Mouse (Mus musculus) embryonic facial prominence, embryonic 11.5 days (tissue): ENCODE results near the gene Cd81. TPM values are rescaled to one million over a fixed set of nuclear protein-coding genes. Genes with fewer than 3 reads are reported as not detected.
A peak's percentile ranks its signal among the peaks of the same experiment; 100 is the strongest.

Experiments
- ATAC-seq: fragments of 200-750 bp; cut with Nextera tagmentation; replicated peaks from 2 replicates; pipeline ENCODE4 v1.8.0; 2017; ENCODE audit warnings: low read depth; ENCODE audit not compliant: insufficient number of reproducible peaks, low FRiP score, low TSS enrichment
- DNase-seq: peaks from one replicate; pipeline ENCODE4 v3.0.0-alpha.2; 2015; ENCODE audit warnings: low spot score
- H3K27ac ChIP-seq: fragments of 300-500 bp; sonication (generic); replicated peaks from 2 replicates; pipeline ENCODE4 v1.5.1; 2014; ENCODE audit warnings: mild to moderate bottlenecking, low read depth, low read length, control low read depth
- H3K27me3 ChIP-seq: fragments of 300-500 bp; sonication (generic); 2 replicates; pipeline ENCODE4 v1.6.1; 2014; ENCODE audit warnings: mild to moderate bottlenecking, low read length, moderate library complexity, mixed read lengths; ENCODE audit not compliant: control insufficient read depth, insufficient read depth
- H3K36me3 ChIP-seq: fragments of 300-500 bp; sonication (generic); replicated peaks from 2 replicates; pipeline ENCODE4 v1.6.1; 2014; ENCODE audit warnings: low read depth, mild to moderate bottlenecking, low read length, moderate library complexity, mixed read lengths; ENCODE audit not compliant: control insufficient read depth, insufficient read depth
- H3K4me1 ChIP-seq: fragments of 300-500 bp; sonication (generic); 2 replicates; pipeline ENCODE4 v1.6.1; 2014; ENCODE audit warnings: low read length, mixed read lengths; ENCODE audit not compliant: control insufficient read depth, insufficient read depth
- H3K4me2 ChIP-seq: fragments of 300-500 bp; sonication (generic); 2 replicates; pipeline ENCODE4 v1.6.1; 2014; ENCODE audit warnings: low read depth, mild to moderate bottlenecking, control low read depth, low read length, moderate library complexity
- H3K4me3 ChIP-seq: fragments of 300-500 bp; sonication (generic); 2 replicates; pipeline ENCODE4 v1.5.1; 2014; ENCODE audit warnings: low read depth, low read length, control low read depth
- H3K9ac ChIP-seq: fragments of 300-500 bp; sonication (generic); replicated peaks from 2 replicates; pipeline ENCODE4 v1.6.1; 2014; ENCODE audit warnings: mild to moderate bottlenecking, control low read depth, low read length
- H3K9me3 ChIP-seq: fragments of 300-500 bp; sonication (generic); replicated peaks from 2 replicates; pipeline ENCODE4 v1.6.1; 2016; ENCODE audit warnings: mild to moderate bottlenecking, low read length, inconsistent platforms, mixed read lengths; ENCODE audit not compliant: control insufficient read depth
- WGBS: fragments of 180-500 bp; shearing (Covaris S2); extraction: QIAGEN DNeasy Blood & Tissue Kit; methylation state at CpG from one replicate; pipeline ENCODE4 v1.1.7; 2014; 5-methylcytosine and 5-hydroxymethylcytosine counted together
- polyA plus RNA-seq: library from polyadenylated mRNA; unstranded; fragments of >200 nt; fragmentation: Nextera tagmentation; extraction: Ambion mirVana; gene quantifications from 2 replicates; pipeline ENCODE4 v1.2.1, GENCODE M21; 2014

Gene Cd81
- polyA plus RNA-seq, 1 experiment from 2014 or later: 286 TPM

- WGBS: 89% methylated on average over 3 of the region's 3 CpGs
- DNase-seq (no peak), ATAC-seq (no peak)
- Histone ChIP-seq H3K4me2 (peak overlapping the region; percentile 39; the same call in 1 of the 2 replicates), H3K27me3 (no peaks in the 10 kb centered on the region), H3K4me3 (no peak overlapping the region; the same call in 1 of the 2 replicates), H3K36me3 (peaks cover 7% of the 10 kb centered on the region), H3K9me3 (no peaks in the 10 kb centered on the region), H3K4me1 (peaks cover 6% of the 10 kb centered on the region), H3K27ac (peak overlapping the region; percentile 78), H3K9ac (no peak overlapping the region; the same call in 1 of the 2 replicates)
These were observed 15.4 kb downstream of the Cd81 start for GRCm38 (mm10) chr7:143067897-143068296.

GRCm38 (mm10) chr7:143068316-143068881 is 15.9 kb downstream of the Cd81 start:
- Histone ChIP-seq H3K4me3 (peak overlapping the region; percentile 33), H3K36me3 (peaks cover 5% of the 10 kb centered on the region), H3K27me3 (no peaks in the 10 kb centered on the region), H3K9me3 (no peaks in the 10 kb centered on the region), H3K27ac (peak overlapping the region; percentile 78), H3K4me2 (peak overlapping the region; percentile 39), H3K4me1 (peaks cover 6% of the 10 kb centered on the region), H3K9ac (peak overlapping the region; percentile 52)
- ATAC-seq: no peak; the same call in 1 of the 2 replicates
- 51% methylated on average over 13 of the region's 13 CpGs for WGBS
- peak; percentile 25 for DNase-seq

GRCm38 (mm10) chr7:143068882-143069591 is 16.5 kb downstream of the Cd81 start, which contains the start of gene Tssc4:
Gene Tssc4, plus strand, starts transcription at chr7:143069249.
- peaks cover 6% of the 10 kb centered on the region for H3K4me1 ChIP-seq
- ATAC-seq (peak; percentile 96), DNase-seq (peak; percentile 100)
- peak within 1 kb of the TSS; percentile 87 for H3K4me3 ChIP-seq
- peaks cover 5% of the 10 kb centered on the region for H3K36me3 ChIP-seq
- H3K4me2 ChIP-seq: peak within 1 kb of the TSS; percentile 86
- H3K27me3 ChIP-seq: no peaks in the 10 kb centered on the region
- 0% methylated on average over 51 of the region's 51 CpGs for WGBS
- no peaks in the 10 kb centered on the region for H3K9me3 ChIP-seq
- peak within 1 kb of the TSS; percentile 78 for H3K27ac ChIP-seq
- H3K9ac ChIP-seq: peak within 1 kb of the TSS; percentile 90

- ATAC-seq (no peak), DNase-seq (no peak)
- peak overlapping the region; percentile 86 for H3K4me2 ChIP-seq
- peaks cover 5% of the 10 kb centered on the region for H3K36me3 ChIP-seq
- H3K27ac ChIP-seq: no peak overlapping the region; the same call in 1 of the 2 replicates
- peaks cover 6% of the 10 kb centered on the region for H3K4me1 ChIP-seq
- WGBS: 13% methylated on average over 30 of the region's 30 CpGs
- peak overlapping the region; percentile 87 for H3K4me3 ChIP-seq
- H3K27me3 ChIP-seq: no peaks in the 10 kb centered on the region
- peak overlapping the region; percentile 90 for H3K9ac ChIP-seq
- H3K9me3 ChIP-seq: no peaks in the 10 kb centered on the region
These were observed 17.3 kb downstream of the Cd81 start for GRCm38 (mm10) chr7:143069751-143070400.

GRCm38 (mm10) chr7:143070506-143071070 is 18.0 kb downstream of the Cd81 start:
- WGBS: 89% methylated on average over 10 of the region's 10 CpGs
- peak overlapping the region; percentile 87 for H3K4me3 ChIP-seq
- peak overlapping the region; percentile 90 for H3K9ac ChIP-seq
- ATAC-seq: no peak
- H3K4me1 ChIP-seq: peaks cover 6% of the 10 kb centered on the region
- DNase-seq: no peak
- H3K27ac ChIP-seq: no peak overlapping the region
- H3K9me3 ChIP-seq: no peaks in the 10 kb centered on the region
- H3K36me3 ChIP-seq: peaks cover 5% of the 10 kb centered on the region
- H3K4me2 ChIP-seq: peak overlapping the region; percentile 86
- no peaks in the 10 kb centered on the region for H3K27me3 ChIP-seq

GRCm38 (mm10) chr7:143072605-143073004 is 20.1 kb downstream of the Cd81 start:
- H3K9me3 ChIP-seq: no peaks in the 10 kb centered on the region
- no peaks in the 10 kb centered on the region for H3K36me3 ChIP-seq
- H3K27me3 ChIP-seq: no peaks in the 10 kb centered on the region
- no peak overlapping the region for H3K27ac ChIP-seq
- peaks cover 6% of the 10 kb centered on the region for H3K4me1 ChIP-seq
- ATAC-seq (no peak), DNase-seq (no peak)
- no peak overlapping the region for H3K9ac ChIP-seq
- no peak overlapping the region for H3K4me3 ChIP-seq
- 84% methylated on average over 5 of the region's 5 CpGs for WGBS
- H3K4me2 ChIP-seq: no peak overlapping the region

GRCm38 (mm10) chr7:143073086-143073485 is 20.5 kb downstream of the Cd81 start:
- H3K36me3 ChIP-seq: no peaks in the 10 kb centered on the region
- H3K4me3 ChIP-seq: no peak overlapping the region
- no peak for ATAC-seq
- peaks cover 6% of the 10 kb centered on the region for H3K4me1 ChIP-seq
- no peak overlapping the region for H3K9ac ChIP-seq
- WGBS: 56% methylated on average over 1 of the region's 1 CpGs
- H3K27me3 ChIP-seq: no peaks in the 10 kb centered on the region
- no peak overlapping the region for H3K27ac ChIP-seq
- H3K9me3 ChIP-seq: no peaks in the 10 kb centered on the region
- DNase-seq: peak; percentile 59
- no peak overlapping the region for H3K4me2 ChIP-seq
